In genomic region chr8:104103462-104103861, GRCm38 (mm10) we compare ENCODE assay signal across 11 mouse cellular contexts. TPM values are rescaled to one million over a fixed set of nuclear protein-coding genes. Genes with fewer than 3 reads are reported as not detected.
DNase-seq lines count a peak whose midpoint lies in the region; ATAC-seq and TF ChIP-seq lines count a peak whose summit lies in the region.
"Had no signal": no experiment of that assay in that cellular context is flagged by ENCODE, and none has a peak within 500 bp of the region (broad histone marks: within the 10 kb centered on the region; RNA-seq: fewer than 3 reads in every experiment).

No protein-coding gene starts in this region.

- no peak for ATAC-seq in stomach, embryonic 16.5 days (ENCODE audit: insufficient read depth, low FRiP score)
- ATAC-seq: midbrain, embryonic 13.5 days had no signal

- WGBS in heart, adult 2 months = 27% methylated on average over 7 of the region's 7 CpGs
- 59% methylated on average over 7 of the region's 7 CpGs for WGBS in stomach, embryonic 16.5 days

- intact Hi-C loops in heart, adult 2 months (cut with DNase I) = loop anchor here (10.0 kb wide), 2 partner anchors 231 to 461 kb away; partner anchors contain the start of gene Cmtm3
- intact Hi-C loops in heart, postnatal 14 days (cut with DNase I) = no loop called here

- TF ChIP-seq EP300 in heart, adult 2 months (IDR thresholded peaks at IDR 0.05; ENCODE audit: insufficient read depth, low read depth, low read length) = peak; percentile 70; the same call in 1 of the 2 replicates

- H3K9ac ChIP-seq in heart, adult 2 months (ENCODE audit: low read depth, low read length) = peak overlapping the region; percentile 76
- 0 out of 2 replicates have a peak overlapping the region, but pooled peaks have one; percentile 24 for H3K9ac ChIP-seq in stomach, embryonic 16.5 days (ENCODE audit: low read length)
- H3K9ac ChIP-seq: embryonic facial prominence, embryonic 13.5 days; midbrain, embryonic 13.5 days had no signal

- H3K9me3 ChIP-seq in stomach, embryonic 16.5 days (replicated peaks; ENCODE audit: control insufficient read depth, low read length) = no peaks in the 10 kb centered on the region
- H3K9me3 ChIP-seq: embryonic facial prominence, embryonic 13.5 days; midbrain, embryonic 13.5 days had no signal

- no peak for TF ChIP-seq POLR2A in heart, adult 2 months (IDR thresholded peaks at IDR 0.05; ENCODE audit: insufficient read depth, low read depth, low read length)

- DNase-seq in heart, adult 2 months = peak; percentile 40 to 56
- no peak for DNase-seq in heart, postnatal 14 days
- DNase-seq in testis, postnatal 10 days (ENCODE audit: low spot score) = peak; percentile 35
- no peak for DNase-seq in testis, postnatal 14 days (ENCODE audit: low spot score)
- peak; percentile 31 to 48 for DNase-seq in kidney, postnatal 36 days
- DNase-seq in embryo, embryonic 11 days = no peak
- DNase-seq in left cerebral cortex, adult 9 months (ENCODE audit: low spot score in 2 of 2) = no peak
- DNase-seq: gastrocnemius, postnatal 36 days had no signal

- peaks cover 1% of the 10 kb centered on the region; the same call in 1 of the 2 replicates for H3K79me2 ChIP-seq in heart, adult 2 months (replicated peaks; ENCODE audit: control insufficient read depth, insufficient read depth, low read length)

- peak overlapping the region; percentile 93 for H3K27ac ChIP-seq in heart, adult 2 months
- no peak overlapping the region for H3K27ac ChIP-seq in stomach, embryonic 16.5 days (ENCODE audit: low read length)
- H3K27ac ChIP-seq: embryonic facial prominence, embryonic 13.5 days; midbrain, embryonic 13.5 days had no signal

- H3K4me2 ChIP-seq in stomach, embryonic 16.5 days (ENCODE audit: low read depth, low read length) = peak overlapping the region; percentile 11; the same call in 1 of the 2 replicates
- H3K4me2 ChIP-seq: embryonic facial prominence, embryonic 13.5 days; midbrain, embryonic 13.5 days had no signal

- peaks cover 2% of the 10 kb centered on the region for H3K36me3 ChIP-seq in heart, adult 2 months (ENCODE audit: control insufficient read depth, insufficient read depth, low read length)
- no peaks in the 10 kb centered on the region for H3K36me3 ChIP-seq in stomach, embryonic 16.5 days (ENCODE audit: control insufficient read depth, insufficient read depth, low read length)
- H3K36me3 ChIP-seq: embryonic facial prominence, embryonic 13.5 days; midbrain, embryonic 13.5 days had no signal

- peak overlapping the region; percentile 55 for H3K4me3 ChIP-seq in heart, adult 2 months
- peak overlapping the region; percentile 23 for H3K4me3 ChIP-seq in stomach, embryonic 16.5 days (replicated peaks; ENCODE audit: low read length)
- H3K4me3 ChIP-seq: midbrain, embryonic 13.5 days had no signal

- no peak for TF ChIP-seq CTCF in heart, adult 2 months (IDR thresholded peaks at IDR 0.05)

- peaks cover 22% of the 10 kb centered on the region for H3K4me1 ChIP-seq in heart, adult 2 months (ENCODE audit: control insufficient read depth, insufficient read depth, low read length)
- peaks cover 10% of the 10 kb centered on the region; the same call in 1 of the 2 replicates for H3K4me1 ChIP-seq in stomach, embryonic 16.5 days (ENCODE audit: control insufficient read depth, insufficient read depth, low read length)
- H3K4me1 ChIP-seq: embryonic facial prominence, embryonic 13.5 days had no signal

- no peaks in the 10 kb centered on the region for H3K27me3 ChIP-seq in heart, adult 2 months (ENCODE audit: control insufficient read depth, insufficient read depth, low read length)
- no peaks in the 10 kb centered on the region for H3K27me3 ChIP-seq in stomach, embryonic 16.5 days (ENCODE audit: control insufficient read depth, insufficient read depth, low read length)
- H3K27me3 ChIP-seq: embryonic facial prominence, embryonic 13.5 days; midbrain, embryonic 13.5 days had no signal

RNA-seq across cellular contexts. Expression of gene Cdh5, which starts 2.0 kb away (rescaled TPM):
- total RNA-seq in heart, adult 2 months (2021) = 100 to 1,000 TPM; 112 to 115 TPM
- polyA plus RNA-seq in heart, adult 2 months (2012; rRNA removed) = 113 and 128 TPM in 2 replicates
- total RNA-seq in heart, postnatal 14 days (2021) = 100 to 1,000 TPM; 234 to 242 TPM
- polyA plus RNA-seq in stomach, embryonic 16.5 days (2015; fragmentation: Nextera tagmentation; extraction: Ambion mirVana) = 25.1 TPM in 2 replicates

Comparison
In these comparisons a context has a peak if more than half of its experiments do, and no peak if none do; other contexts are left out.
1. DNase-seq: peak in heart, adult 2 months (2 of 2), testis, postnatal 10 days (single experiment) and kidney, postnatal 36 days (2 of 2); none in heart, postnatal 14 days (0 of 2), testis, postnatal 14 days (single experiment), embryo, embryonic 11 days (single experiment) and left cerebral cortex, adult 9 months (0 of 2).